Mouse (Mus musculus) limb, embryonic 11.5 days (tissue): ENCODE data around the gene Iqcn. TPM values are rescaled to one million over a fixed set of nuclear protein-coding genes. Genes with fewer than 3 reads are reported as not detected.

Experiments used
- ATAC-seq: fragments of 200-750 bp; cut with Nextera tagmentation; 2 replicates; pipeline ENCODE4 v1.8.0; 2017; ENCODE audit warnings: low read depth; ENCODE audit not compliant: insufficient number of reproducible peaks, low FRiP score, low TSS enrichment
- DNase-seq: peaks from one replicate; pipeline ENCODE4 v3.0.0-alpha.2; 2015; ENCODE audit warnings: low spot score
- H3K27ac ChIP-seq: fragments of 300-500 bp; sonication (generic); replicated peaks from 2 replicates; pipeline ENCODE4 v1.5.1; 2014; ENCODE audit warnings: low read depth, mild to moderate bottlenecking, low read length
- H3K27me3 ChIP-seq: fragments of 300-500 bp; sonication (generic); 2 replicates; pipeline ENCODE4 v1.6.1; 2014; ENCODE audit warnings: mild to moderate bottlenecking, low read length, mixed read lengths; ENCODE audit not compliant: control insufficient read depth, insufficient read depth
- H3K36me3 ChIP-seq: fragments of 300-500 bp; sonication (generic); 2 replicates; pipeline ENCODE4 v1.6.1; 2014; ENCODE audit warnings: mild to moderate bottlenecking, low read length, moderate library complexity, mixed read lengths; ENCODE audit not compliant: control insufficient read depth, insufficient read depth
- H3K4me1 ChIP-seq: fragments of 300-500 bp; sonication (generic); 2 replicates; pipeline ENCODE4 v1.6.1; 2014; ENCODE audit warnings: low read length, mixed read lengths; ENCODE audit not compliant: control insufficient read depth, insufficient read depth
- H3K4me2 ChIP-seq: fragments of 300-500 bp; sonication (generic); 2 replicates; pipeline ENCODE4 v1.6.1; 2014; ENCODE audit warnings: low read depth, mild to moderate bottlenecking, moderate library complexity; ENCODE audit not compliant: severe bottlenecking
- H3K4me3 ChIP-seq: fragments of 300-500 bp; sonication (generic); 2 replicates; pipeline ENCODE4 v1.5.1; 2014; ENCODE audit warnings: low read depth, low read length
- H3K9ac ChIP-seq: fragments of 300-500 bp; sonication (generic); 2 replicates; pipeline ENCODE4 v1.6.1; 2014; ENCODE audit warnings: mild to moderate bottlenecking, low read length
- H3K9me3 ChIP-seq: fragments of 300-500 bp; sonication (generic); 2 replicates; pipeline ENCODE4 v1.6.1; 2016; ENCODE audit warnings: low read length; ENCODE audit not compliant: control insufficient read depth
- WGBS: fragments of 180-500 bp; shearing (Covaris S2); extraction: QIAGEN DNeasy Blood & Tissue Kit; methylation state at CpG from one replicate; pipeline ENCODE4 v1.1.7; 2014; 5-methylcytosine and 5-hydroxymethylcytosine counted together
- polyA plus RNA-seq: library from polyadenylated mRNA; unstranded; fragments of >200 nt; fragmentation: Nextera tagmentation; extraction: Ambion mirVana; gene quantifications from 2 replicates; pipeline ENCODE4 v1.2.1, GENCODE M21; 2014

The Iqcn gene
- polyA plus RNA-seq, 1 experiment from 2014 or later: not detected

DNA sequence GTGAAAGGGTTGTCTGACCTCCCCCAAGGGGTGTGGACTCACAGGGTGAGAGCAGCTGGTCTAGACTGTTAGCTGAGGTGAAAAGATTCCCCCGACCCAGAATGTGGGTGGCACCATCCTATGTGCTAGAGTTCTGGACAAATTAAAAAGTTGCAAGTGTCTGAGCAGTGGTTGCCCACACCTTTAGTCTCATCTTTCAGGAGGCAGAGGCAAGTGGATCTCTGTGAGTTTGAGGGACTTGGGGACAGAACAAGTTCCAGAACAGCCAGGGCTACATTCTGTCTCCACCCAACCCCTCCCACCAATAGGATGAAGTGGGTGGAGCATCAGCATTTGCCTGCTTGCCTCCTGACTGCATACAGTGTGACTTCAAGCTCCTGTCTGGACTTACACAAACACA is 58.9 kb downstream of the Iqcn start:
- no peak for ATAC-seq

GRCm38 (mm10) chr8:70763354-70763753 is 60.1 kb downstream of the Iqcn start:
- Histone ChIP-seq H3K9me3 (no peaks in the 10 kb centered on the region), H3K4me1 (peaks cover 20% of the 10 kb centered on the region), H3K36me3 (peaks cover 7% of the 10 kb centered on the region), H3K9ac (no peak overlapping the region), H3K27ac (no peak overlapping the region), H3K27me3 (no peaks in the 10 kb centered on the region), H3K4me3 (no peak overlapping the region), H3K4me2 (no peak overlapping the region)
- DNase-seq (peak; percentile 82), ATAC-seq (no peak)
- WGBS: 3% methylated on average over 3 of the region's 3 CpGs

More for the DNA sequence above, 58.9 kb downstream of the Iqcn start:
- Histone ChIP-seq H3K36me3 (peaks cover 3% of the 10 kb centered on the region; the same call in 1 of the 2 replicates), H3K27ac (no peak overlapping the region), H3K9me3 (no peaks in the 10 kb centered on the region), H3K4me3 (no peak overlapping the region), H3K4me2 (no peak overlapping the region), H3K27me3 (no peaks in the 10 kb centered on the region), H3K9ac (no peak overlapping the region), H3K4me1 (peaks cover 17% of the 10 kb centered on the region)
- no peak for DNase-seq
- 72% methylated on average over 1 of the region's 1 CpGs for WGBS

- peaks cover 10% of the 10 kb centered on the region for H3K36me3 ChIP-seq
- no peaks in the 10 kb centered on the region for H3K9me3 ChIP-seq
- ATAC-seq: no peak
- H3K9ac ChIP-seq: no peak overlapping the region
- no peak overlapping the region for H3K27ac ChIP-seq
- no peak for DNase-seq
- no peak overlapping the region for H3K4me2 ChIP-seq
- WGBS: 82% methylated on average over 8 of the region's 8 CpGs
- peaks cover 20% of the 10 kb centered on the region for H3K4me1 ChIP-seq
- no peaks in the 10 kb centered on the region for H3K27me3 ChIP-seq
- no peak overlapping the region for H3K4me3 ChIP-seq
These were observed 60.8 kb downstream of the Iqcn start for GRCm38 (mm10) chr8:70764026-70764425.

DNA sequence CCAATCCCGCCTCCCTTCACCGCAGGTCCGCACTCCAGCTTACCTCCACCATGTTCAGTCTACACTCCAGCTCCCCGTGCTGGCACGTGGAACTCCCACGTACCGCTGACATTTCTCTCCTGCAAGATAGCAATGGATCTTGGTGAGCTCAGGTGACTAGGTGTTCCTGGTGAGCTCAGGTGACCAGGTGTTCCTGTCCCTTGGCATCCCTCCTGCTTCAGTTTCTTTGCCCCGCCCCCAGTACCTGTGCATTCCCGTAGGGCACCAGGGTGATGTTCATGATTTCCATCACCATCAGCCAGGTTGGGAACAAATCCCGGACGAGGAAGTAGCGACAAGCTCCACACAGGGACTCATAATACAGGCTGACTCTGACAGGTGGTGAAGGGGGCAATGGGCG is 61.4 kb downstream of the Iqcn start:
- no peaks in the 10 kb centered on the region for H3K9me3 ChIP-seq
- WGBS: 90% methylated on average over 13 of the region's 13 CpGs
- no peaks in the 10 kb centered on the region for H3K27me3 ChIP-seq
- H3K4me2 ChIP-seq: no peak overlapping the region
- H3K4me3 ChIP-seq: no peak overlapping the region
- peaks cover 10% of the 10 kb centered on the region for H3K36me3 ChIP-seq
- H3K9ac ChIP-seq: no peak overlapping the region
- H3K4me1 ChIP-seq: peaks cover 20% of the 10 kb centered on the region
- ATAC-seq: no peak
- H3K27ac ChIP-seq: no peak overlapping the region
- DNase-seq: no peak

DNA sequence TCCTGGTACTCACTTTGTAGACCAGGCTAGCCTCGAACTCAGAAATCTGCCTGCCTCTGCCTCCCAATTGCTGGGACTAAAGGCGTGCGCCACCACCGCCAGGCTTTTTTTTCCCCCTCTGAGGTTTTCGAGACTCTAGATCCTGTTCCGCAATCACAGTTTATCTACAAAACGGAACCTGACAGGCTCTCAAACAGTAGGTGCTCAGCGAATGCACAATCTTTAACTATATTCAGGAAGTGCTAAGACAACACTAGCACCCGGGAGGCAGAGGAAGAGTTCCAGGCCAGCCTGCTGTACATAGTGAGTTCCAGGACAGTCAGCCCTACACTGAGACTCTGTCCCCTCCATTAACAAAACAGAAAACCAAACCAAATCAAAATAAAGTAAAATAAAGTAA is 62.1 kb downstream of the Iqcn start:
- H3K4me2 ChIP-seq: peak overlapping the region; percentile 88; the same call in 1 of the 2 replicates
- no peak overlapping the region for H3K9ac ChIP-seq
- H3K27me3 ChIP-seq: no peaks in the 10 kb centered on the region
- H3K4me1 ChIP-seq: peaks cover 18% of the 10 kb centered on the region
- DNase-seq: no peak
- ATAC-seq: no peak
- H3K9me3 ChIP-seq: no peaks in the 10 kb centered on the region
- peaks cover 10% of the 10 kb centered on the region for H3K36me3 ChIP-seq
- 84% methylated on average over 9 of the region's 9 CpGs for WGBS
- peak overlapping the region; percentile 34; the same call in 1 of the 2 replicates for H3K4me3 ChIP-seq
- no peak overlapping the region for H3K27ac ChIP-seq

DNA sequence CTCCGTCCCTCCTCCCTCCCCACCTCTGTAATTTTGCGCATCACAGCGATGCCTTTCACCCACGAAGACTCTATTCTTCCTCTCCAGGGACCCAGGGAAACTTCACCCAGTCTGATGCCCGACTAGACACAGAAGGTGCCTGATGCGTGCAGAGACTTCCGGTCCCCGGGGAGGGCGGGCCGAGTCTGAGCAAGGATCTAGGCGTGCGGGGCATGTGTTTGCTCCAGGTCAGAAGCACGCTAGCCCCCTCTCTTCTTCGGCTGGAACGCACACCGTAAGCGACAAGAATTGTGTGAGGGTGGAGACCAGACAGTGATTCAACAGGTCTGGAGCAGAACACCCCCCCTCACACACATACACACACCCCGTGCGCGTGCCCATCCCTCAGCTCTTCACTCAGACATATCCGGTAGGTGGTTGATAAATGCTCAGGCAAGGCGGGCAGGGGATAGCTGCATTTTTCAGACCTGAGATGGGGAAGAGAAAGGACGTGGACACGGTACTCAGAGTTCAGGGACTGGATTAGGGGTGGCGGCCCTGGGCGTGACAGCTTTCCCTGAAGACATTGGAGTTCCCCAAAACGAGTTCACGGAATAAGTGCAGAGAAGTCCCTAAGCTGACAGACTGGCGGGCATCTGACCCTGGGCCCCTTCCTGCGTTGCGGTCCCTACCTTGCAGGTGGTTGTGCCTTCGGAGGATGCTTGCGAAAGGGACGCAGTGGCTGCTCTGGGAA is 62.7 kb downstream of the Iqcn start:
- H3K27me3 ChIP-seq: no peaks in the 10 kb centered on the region
- H3K4me3 ChIP-seq: peak overlapping the region; percentile 34
- H3K9me3 ChIP-seq: no peaks in the 10 kb centered on the region
- H3K9ac ChIP-seq: peak overlapping the region; percentile 59
- H3K4me2 ChIP-seq: peak overlapping the region; percentile 88
- peak; percentile 58 for DNase-seq
- peaks cover 16% of the 10 kb centered on the region for H3K36me3 ChIP-seq
- no peak overlapping the region for H3K27ac ChIP-seq
- peaks cover 18% of the 10 kb centered on the region for H3K4me1 ChIP-seq
- ATAC-seq: no peak
- WGBS: 2% methylated on average over 34 of the region's 34 CpGs

GRCm38 (mm10) chr8:70766571-70767440 is 63.5 kb downstream of the Iqcn start:
- H3K27ac ChIP-seq: 0 out of 2 replicates have a peak overlapping the region, but pooled peaks have one; percentile 36
- no peaks in the 10 kb centered on the region for H3K9me3 ChIP-seq
- peak overlapping the region; percentile 88 for H3K4me2 ChIP-seq
- H3K36me3 ChIP-seq: peaks cover 19% of the 10 kb centered on the region
- no peaks in the 10 kb centered on the region for H3K27me3 ChIP-seq
- H3K9ac ChIP-seq: peak overlapping the region; percentile 59
- ATAC-seq: peak; percentile 62
- peak overlapping the region; percentile 34 for H3K4me3 ChIP-seq
- DNase-seq: peak; percentile 80
- H3K4me1 ChIP-seq: peaks cover 18% of the 10 kb centered on the region
- WGBS: 8% methylated on average over 21 of the region's 21 CpGs
